Mouse (Mus musculus) cortical plate, adult 2 months (tissue): ENCODE data around the gene Lamc1.

Experiments
- CTCF ChIP-seq: fragments of 200-500 bp; IDR thresholded peaks from 2 replicates; pipeline ENCODE4 v1.5.1; 2011; ENCODE audit warnings: mild to moderate bottlenecking, control low read depth, low read length; ENCODE audit not compliant: insufficient read depth; ENCODE audit errors: extremely low read depth
- POLR2A ChIP-seq: fragments of 200-500 bp; IDR thresholded peaks from 2 replicates; pipeline ENCODE4 v1.6.1; 2011; ENCODE audit warnings: mild to moderate bottlenecking, low read length, control low read depth; ENCODE audit not compliant: insufficient read depth; ENCODE audit errors: extremely low read depth

GRCm38 (mm10) chr1:153292892-153293291 lies 39.7 kb downstream of the Lamc1 start:
- TF ChIP-seq CTCF, result no peak
- TF ChIP-seq POLR2A, result no peak
